Mouse (Mus musculus) myocyte (in vitro differentiated cells): ENCODE data around the gene Vmn2r84. TPM values are rescaled to one million over a fixed set of nuclear protein-coding genes. Genes with fewer than 3 reads are reported as not detected.

Experiments used
- H3K27me3 ChIP-seq: one replicate; pipeline ENCODE4 v1.6.1; 2011; ENCODE audit not compliant: control insufficient read depth, insufficient read depth, insufficient read length
- H3K36me3 ChIP-seq: one replicate; pipeline ENCODE4 v1.6.1; 2011; ENCODE audit not compliant: control insufficient read depth, insufficient read depth
- H3K4me2 ChIP-seq: one replicate; pipeline ENCODE4 v1.6.1; 2011; ENCODE audit warnings: low read depth, control low read depth
- H3K4me3 ChIP-seq: one replicate; pipeline ENCODE4 v1.5.1; 2011; ENCODE audit warnings: mild to moderate bottlenecking, control low read depth, moderate library complexity
- H3K79me2 ChIP-seq: one replicate; pipeline ENCODE4 v1.6.1; 2011; ENCODE audit not compliant: control insufficient read depth, insufficient read depth
- H3ac ChIP-seq: one replicate; pipeline ENCODE4 v1.6.1; 2011; ENCODE audit not compliant: control insufficient read depth, insufficient read length
- CEBPB ChIP-seq: IDR thresholded peaks from 2 replicates; pipeline ENCODE4 v1.6.1; 2011; ENCODE audit warnings: mild to moderate bottlenecking, moderate library complexity; ENCODE audit not compliant: poor library complexity, insufficient read depth, severe bottlenecking
- E2F4 ChIP-seq: IDR thresholded peaks from one replicate; pipeline ENCODE4 v1.6.1; 2011; ENCODE audit warnings: mild to moderate bottlenecking, control low read depth, moderate library complexity; ENCODE audit not compliant: insufficient read depth
- MAX ChIP-seq: IDR thresholded peaks from one replicate; pipeline ENCODE4 v1.6.1; 2011; ENCODE audit warnings: low read depth, mild to moderate bottlenecking, control low read depth
- MYOD1 ChIP-seq, 3 experiments: IDR thresholded peaks; one replicate each; pipeline ENCODE4 v1.6.1; 2011; ENCODE audit warnings: control low read depth in 2 of 3, low read depth in 2 of 3, mild to moderate bottlenecking in 2 of 3, moderate library complexity in 1 of 3; ENCODE audit not compliant: insufficient read length in 2 of 3, control insufficient read depth in 1 of 3
- MYOG ChIP-seq, 3 experiments: IDR thresholded peaks; one replicate each; pipeline ENCODE4 v1.6.1; 2011; ENCODE audit warnings: control low read depth in 2 of 3, low read depth in 2 of 3, mild to moderate bottlenecking in 2 of 3; ENCODE audit not compliant: insufficient read length in 2 of 3, control insufficient read depth in 1 of 3, insufficient read depth in 1 of 3
- POLR2A ChIP-seq: IDR thresholded peaks from one replicate; pipeline ENCODE4 v1.6.1; 2011; ENCODE audit warnings: low read depth, mild to moderate bottlenecking, control low read depth, moderate library complexity; ENCODE audit not compliant: insufficient read length
- POLR2AphosphoS2 ChIP-seq: IDR thresholded peaks from one replicate; pipeline ENCODE4 v1.6.1; 2011; ENCODE audit warnings: low read depth, control low read depth; ENCODE audit not compliant: insufficient read length
- REST ChIP-seq: IDR thresholded peaks from one replicate; pipeline ENCODE4 v1.6.1; 2011; ENCODE audit warnings: mild to moderate bottlenecking, control low read depth, moderate library complexity; ENCODE audit not compliant: insufficient read depth, insufficient read length
- SRF ChIP-seq: IDR thresholded peaks from one replicate; pipeline ENCODE4 v1.6.1; 2011; ENCODE audit warnings: low read depth; ENCODE audit not compliant: control insufficient read depth, insufficient read length
- TCF12 ChIP-seq: IDR thresholded peaks from one replicate; pipeline ENCODE4 v1.6.1; 2011; ENCODE audit warnings: mild to moderate bottlenecking, control low read depth; ENCODE audit not compliant: poor library complexity, insufficient read depth, severe bottlenecking
- TCF3 ChIP-seq: IDR thresholded peaks from one replicate; pipeline ENCODE4 v1.6.1; 2011; ENCODE audit warnings: low read depth, control low read depth; ENCODE audit not compliant: insufficient read length
- USF1 ChIP-seq: IDR thresholded peaks from one replicate; pipeline ENCODE4 v1.6.1; 2011; ENCODE audit warnings: low read depth, mild to moderate bottlenecking, control low read depth, moderate library complexity
- polyA plus RNA-seq: library from polyadenylated mRNA; unstranded; fragments of >200 nt; fragmentation: generic; extraction: Trizol; gene quantifications from one replicate; pipeline ENCODE4 v1.2.1, GENCODE M21; 2012; ENCODE audit warnings: missing spikeins

Gene Vmn2r84
- polyA plus RNA-seq, 1 experiment = not detected

DNA sequence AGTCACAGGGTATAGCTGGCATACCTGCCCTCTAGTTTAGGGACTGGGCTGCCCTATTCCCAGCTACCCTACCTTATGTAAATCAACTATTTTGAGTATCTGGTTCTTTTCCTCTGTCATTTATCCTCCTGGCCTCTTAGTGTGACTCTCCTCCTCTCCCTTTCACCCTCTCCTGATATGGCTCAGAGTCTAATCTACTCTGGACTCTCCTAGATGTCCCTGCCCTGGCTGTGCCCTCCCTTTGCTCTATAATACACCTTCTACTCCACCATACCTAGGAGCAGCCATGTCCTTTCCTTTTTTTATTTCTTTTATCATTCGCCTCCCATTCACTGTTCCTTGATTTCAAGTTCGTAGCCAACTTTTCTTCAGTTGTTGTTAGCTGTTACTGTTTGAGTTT lies 19.0 kb downstream of the Vmn2r84 start:
- Histone ChIP-seq H3K4me3 (no peak overlapping the region), H3K4me2 (no peak overlapping the region), H3ac (no peak overlapping the region), H3K36me3 (no peaks in the 10 kb centered on the region), H3K79me2 (no peaks in the 10 kb centered on the region), H3K27me3 (no peaks in the 10 kb centered on the region)
- TF ChIP-seq MYOD1 (IDR thresholded peaks at IDR 0.05; ENCODE audit: control insufficient read depth in 1 of 3, insufficient read length in 2 of 3, low read depth in 2 of 3) = no peak
- TF ChIP-seq USF1 = no peak
- no peak for TF ChIP-seq TCF12
- TF ChIP-seq REST = no peak
- no peak for TF ChIP-seq MAX
- no peak for TF ChIP-seq MYOG (IDR thresholded peaks at IDR 0.05; ENCODE audit: control insufficient read depth in 1 of 3, insufficient read depth in 1 of 3, insufficient read length in 2 of 3, low read depth in 2 of 3)

DNA sequence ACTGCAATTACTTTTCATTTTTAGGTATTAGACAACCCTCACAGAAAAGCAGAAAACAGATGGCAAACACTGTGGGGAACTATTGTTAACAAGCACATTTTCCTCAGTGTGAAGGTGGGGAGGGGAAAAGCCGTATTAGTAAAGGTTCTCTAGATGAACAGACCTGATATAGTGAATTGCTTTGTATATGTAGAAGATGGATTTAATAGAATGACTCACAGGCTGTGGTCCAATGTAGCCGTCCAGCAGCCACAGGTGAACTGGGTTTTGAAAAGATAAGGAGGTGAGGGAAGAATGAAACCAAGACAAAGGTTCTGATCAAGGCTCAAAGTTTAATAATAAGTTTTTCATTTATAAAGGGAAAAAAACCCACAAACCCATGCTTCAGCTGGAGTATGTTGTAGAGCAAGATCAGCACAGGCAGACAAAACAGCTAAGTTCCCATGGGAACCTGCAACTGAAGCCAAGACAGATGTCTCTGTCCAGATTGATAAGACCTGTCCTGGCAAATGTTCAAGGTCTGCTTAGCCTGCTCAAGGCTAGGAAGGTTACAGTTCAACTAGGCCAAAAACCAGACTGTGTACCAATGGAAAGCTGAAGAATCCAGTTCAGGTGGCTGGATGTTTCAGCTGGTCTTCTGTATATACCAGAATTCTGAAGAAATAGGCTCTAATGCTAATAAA lies 21.5 kb downstream of the Vmn2r84 start:
- Histone ChIP-seq H3K27me3 (no peaks in the 10 kb centered on the region), H3K4me2 (no peak overlapping the region), H3K4me3 (no peak overlapping the region), H3K36me3 (no peaks in the 10 kb centered on the region), H3K79me2 (no peaks in the 10 kb centered on the region), H3ac (no peak overlapping the region)
- no peak for TF ChIP-seq POLR2A
- no peak for TF ChIP-seq CEBPB

DNA sequence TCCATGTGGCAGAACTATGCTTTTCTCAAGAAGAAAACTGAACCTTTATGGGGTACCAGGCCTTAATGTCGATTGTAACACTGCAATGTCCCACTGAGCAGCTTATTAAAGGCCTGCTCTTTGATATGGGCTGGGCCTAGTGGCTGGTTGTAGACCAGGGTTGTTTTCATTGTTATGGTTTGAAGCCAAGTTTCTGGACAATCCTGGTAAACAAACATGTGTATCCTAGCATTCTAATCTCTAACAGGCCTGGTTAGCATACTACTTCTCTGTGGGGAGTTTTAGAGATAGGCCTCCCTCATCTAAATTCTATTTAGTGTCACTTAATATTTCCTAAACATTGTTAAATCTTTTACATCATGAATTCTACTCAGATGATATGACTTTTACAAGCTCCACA lies 22.5 kb downstream of the Vmn2r84 start:
- TF ChIP-seq TCF12 (no peak), POLR2AphosphoS2 (no peak), MAX (no peak), USF1 (no peak)
- Histone ChIP-seq H3K79me2 (no peaks in the 10 kb centered on the region), H3K4me2 (no peak overlapping the region), H3K27me3 (no peaks in the 10 kb centered on the region), H3K36me3 (no peaks in the 10 kb centered on the region), H3ac (no peak overlapping the region), H3K4me3 (no peak overlapping the region)

DNA sequence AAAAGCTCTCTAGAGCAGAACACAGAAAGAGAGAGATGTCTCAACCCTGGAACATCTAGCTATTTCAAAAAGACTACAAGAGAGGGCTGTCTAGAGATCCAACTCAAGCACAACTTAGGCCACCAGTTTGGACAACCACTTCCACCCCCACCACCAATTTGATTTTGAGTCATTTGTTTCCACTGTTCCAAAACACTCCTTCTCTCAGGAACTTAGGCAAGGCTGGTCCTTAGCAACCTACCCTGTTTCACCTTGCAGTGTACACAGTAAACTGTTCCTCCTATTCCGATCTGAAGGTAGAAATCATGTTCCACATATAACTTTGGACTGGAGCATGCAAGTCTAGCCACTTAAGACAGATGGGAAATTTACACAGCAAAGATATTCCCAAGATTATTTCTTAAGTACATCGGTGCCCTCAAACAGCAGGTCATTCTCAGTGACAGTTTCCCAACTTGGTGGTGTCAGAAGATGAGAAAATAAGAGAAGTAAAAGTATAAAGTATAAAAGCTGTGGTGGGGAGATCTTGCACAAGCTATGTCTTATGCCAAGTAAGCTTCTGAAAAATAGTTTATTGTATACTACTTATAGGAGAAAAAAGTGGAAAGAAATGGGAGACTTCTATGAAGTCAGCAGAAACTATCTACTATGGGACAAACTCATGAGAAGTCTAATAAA lies 24.0 kb downstream of the Vmn2r84 start:
- no peaks in the 10 kb centered on the region for H3K36me3 ChIP-seq
- no peak overlapping the region for H3K4me2 ChIP-seq
- H3K27me3 ChIP-seq = no peaks in the 10 kb centered on the region
- TF ChIP-seq POLR2AphosphoS2 (no peak), E2F4 (no peak), CEBPB (no peak), MYOD1 (IDR thresholded peaks at IDR 0.05; ENCODE audit: control insufficient read depth in 1 of 3, insufficient read length in 2 of 3, low read depth in 2 of 3) (no peak), TCF12 (no peak), MAX (no peak), SRF (no peak), TCF3 (no peak), USF1 (no peak), POLR2A (no peak), REST (no peak), MYOG (IDR thresholded peaks at IDR 0.05; ENCODE audit: control insufficient read depth in 1 of 3, insufficient read depth in 1 of 3, insufficient read length in 2 of 3, low read depth in 2 of 3) (no peak)
- H3ac ChIP-seq = no peak overlapping the region
- H3K79me2 ChIP-seq = no peaks in the 10 kb centered on the region
- H3K4me3 ChIP-seq = no peak overlapping the region

DNA sequence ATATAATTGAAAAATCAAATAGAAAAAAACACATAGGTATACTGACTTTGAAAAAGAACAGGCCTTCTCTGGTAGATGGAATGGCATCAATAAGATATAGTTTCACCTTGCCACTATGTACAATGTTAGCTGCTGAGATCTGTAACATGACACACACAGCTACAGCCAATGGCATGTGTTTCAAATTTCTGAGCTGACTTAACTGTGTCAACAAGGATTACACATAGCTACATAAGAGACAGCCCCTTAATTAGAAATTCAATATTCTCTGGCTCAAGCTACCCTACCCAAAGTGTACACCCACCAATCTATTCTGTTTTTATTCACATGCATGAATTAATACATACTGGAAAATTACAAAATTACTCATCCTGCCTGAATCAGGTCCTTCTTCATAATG lies 25.7 kb downstream of the Vmn2r84 start:
- H3K36me3 ChIP-seq = no peaks in the 10 kb centered on the region
- no peaks in the 10 kb centered on the region for H3K27me3 ChIP-seq
- H3K79me2 ChIP-seq = no peaks in the 10 kb centered on the region
- H3K4me2 ChIP-seq = no peak overlapping the region
- H3ac ChIP-seq = no peak overlapping the region
- TF ChIP-seq CEBPB (no peak), USF1 (no peak), POLR2AphosphoS2 (no peak), TCF12 (no peak), POLR2A (no peak), SRF (no peak), REST (no peak), MYOD1 (IDR thresholded peaks at IDR 0.05; ENCODE audit: control insufficient read depth in 1 of 3, insufficient read length in 2 of 3, low read depth in 2 of 3) (no peak), E2F4 (no peak), MYOG (IDR thresholded peaks at IDR 0.05; ENCODE audit: control insufficient read depth in 1 of 3, insufficient read depth in 1 of 3, insufficient read length in 2 of 3, low read depth in 2 of 3) (no peak)
- no peak overlapping the region for H3K4me3 ChIP-seq
